Mouse (Mus musculus) heart, adult 2 months (tissue): ENCODE measurements around the gene Pcdh18.

ENCODE experiments used
- CTCF ChIP-seq: fragments of 200-600 bp; IDR thresholded peaks from 2 replicates; pipeline ENCODE4 v1.8.1; 2022; ENCODE audit warnings: antibody characterized with exemption, mild to moderate bottlenecking, moderate library complexity
- EP300 ChIP-seq: fragments of 200-500 bp; IDR thresholded peaks from 2 replicates; pipeline ENCODE4 v1.6.1; 2011; ENCODE audit warnings: low read depth, low read length, control low read depth; ENCODE audit not compliant: insufficient read depth

DNA sequence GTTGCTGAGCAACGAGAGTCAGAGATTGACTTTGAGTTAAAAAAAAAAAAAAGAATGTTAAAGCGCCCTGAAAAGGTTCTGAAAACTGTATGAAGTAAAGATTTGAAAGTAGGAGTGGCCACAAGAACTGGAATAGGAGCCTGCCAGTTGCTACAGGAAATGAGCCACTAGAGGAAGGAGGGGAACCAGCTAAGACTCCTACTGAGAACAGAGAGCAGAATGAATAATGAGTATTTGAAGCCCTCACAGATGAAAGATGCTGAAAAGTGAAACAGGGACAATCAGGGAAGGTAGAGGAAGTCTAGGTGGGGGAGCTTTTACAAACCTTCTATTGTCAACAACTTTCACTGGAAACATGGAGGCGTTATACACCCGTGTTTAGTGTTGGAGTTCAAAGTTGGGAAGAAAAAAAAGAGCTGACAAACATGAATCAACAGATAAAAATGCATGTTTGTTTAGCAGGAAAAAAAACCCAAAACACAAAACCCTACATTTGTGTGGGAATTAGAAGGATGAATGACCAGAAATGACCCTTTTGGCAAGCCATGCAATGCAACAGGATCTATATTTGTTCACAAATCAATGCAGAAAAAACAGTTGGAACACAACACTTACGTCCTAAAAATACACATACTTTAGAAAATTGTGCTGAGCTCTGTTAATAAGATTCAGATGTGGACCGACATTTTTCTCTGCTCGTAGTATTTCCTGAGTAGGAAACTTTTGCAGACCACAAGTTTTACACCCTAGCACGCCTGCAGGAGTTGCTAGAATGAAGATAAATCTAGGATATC is 7.4 kb downstream of the Pcdh18 start:
- no peak for TF ChIP-seq CTCF
- no peak for TF ChIP-seq EP300
